Mouse (Mus musculus) MEL (cell line): ENCODE results near the gene Hnrnph1.

Experiments
- CHD2 ChIP-seq: IDR thresholded peaks from 2 replicates; pipeline ENCODE4 v1.6.1; 2011; ENCODE audit warnings: low read length, improper control_type of control experiment
- MEF2A ChIP-seq: IDR thresholded peaks from 2 replicates; pipeline ENCODE4 v1.6.1; 2014; ENCODE audit warnings: low read depth, mild to moderate bottlenecking, inconsistent platforms, low read length, improper control_type of control experiment; ENCODE audit not compliant: poor library complexity, insufficient replicate concordance, severe bottlenecking; ENCODE audit errors: extremely low read depth
- RAD21 ChIP-seq: IDR thresholded peaks from 2 replicates; pipeline ENCODE4 v1.6.1; 2011; ENCODE audit warnings: mild to moderate bottlenecking, low read depth, low read length, improper control_type of control experiment
- TCF12 ChIP-seq: IDR thresholded peaks from 2 replicates; pipeline ENCODE4 v1.6.1; 2014; ENCODE audit warnings: low read depth, mild to moderate bottlenecking, inconsistent platforms, low read length, improper control_type of control experiment, moderate library complexity

DNA sequence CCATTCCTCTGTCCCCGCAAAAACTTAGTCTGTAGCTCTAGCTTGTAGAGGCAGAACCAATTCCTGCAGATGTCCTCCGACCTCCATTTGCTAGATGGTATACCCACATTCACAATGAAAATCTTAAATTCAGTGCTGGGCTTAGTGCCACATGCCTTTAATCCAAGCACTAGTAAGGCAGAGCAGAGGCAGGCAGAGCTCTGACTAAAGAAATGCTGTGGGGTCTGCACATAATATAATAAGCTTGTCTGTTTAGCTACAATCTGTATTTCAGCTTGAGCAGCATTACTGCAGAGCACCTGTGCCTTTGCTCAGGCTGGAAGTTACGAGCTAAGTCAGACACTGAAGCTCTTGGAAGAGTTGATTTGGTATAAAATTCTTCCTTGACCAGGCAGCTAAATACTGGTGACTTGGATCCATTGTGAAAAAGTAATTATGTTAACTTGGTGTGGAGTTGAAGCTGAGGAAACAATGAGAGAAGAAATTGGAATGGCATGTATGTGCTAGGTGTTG lies 10.4 kb downstream of the Hnrnph1 start:
- TF ChIP-seq CHD2 (peak; percentile 56), RAD21 (no peak), TCF12 (no peak), MEF2A (no peak)
